47 mouse cellular contexts compared by ENCODE assay signal in the genomic region with DNA sequence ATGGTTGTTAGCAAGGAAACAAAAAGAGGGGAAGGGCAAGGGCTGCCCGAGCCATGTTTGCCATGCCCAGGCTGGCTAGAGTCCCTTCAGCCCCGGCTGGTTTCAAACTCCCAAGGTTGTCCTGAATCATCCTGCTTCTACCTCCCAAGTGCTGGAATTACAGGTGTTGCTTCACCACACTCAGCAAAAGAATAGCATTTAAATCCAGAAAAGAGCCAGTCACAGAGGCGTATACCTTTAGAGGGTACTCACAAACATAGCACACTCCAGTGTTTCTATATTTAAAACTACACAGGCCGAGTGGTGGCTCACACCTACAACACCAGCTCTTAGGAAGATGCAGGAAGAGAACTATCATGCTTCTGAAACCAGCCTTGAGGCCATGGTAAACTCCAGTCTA. TPM values are rescaled to one million over a fixed set of nuclear protein-coding genes. Genes with fewer than 3 reads are reported as not detected.
"Had no signal": no experiment of that assay in that cellular context is flagged by ENCODE, and none has a peak within 500 bp of the region (broad histone marks: within the 10 kb centered on the region; RNA-seq: fewer than 3 reads in every experiment).

No protein-coding gene starts in this region.

- H3K9me3 ChIP-seq: limb, embryonic 10.5 days; limb, embryonic 12.5 days; limb, embryonic 13.5 days; limb, embryonic 15.5 days; liver, embryonic 12.5 days; liver, embryonic 13.5 days; liver, embryonic 15.5 days; lung, embryonic 15.5 days; midbrain, embryonic 10.5 days; midbrain, embryonic 12.5 days; midbrain, embryonic 13.5 days; midbrain, embryonic 15.5 days; neural tube, embryonic 12.5 days had no signal

- H3K36me3 ChIP-seq: limb, embryonic 10.5 days; limb, embryonic 12.5 days; limb, embryonic 13.5 days; limb, embryonic 15.5 days; liver, embryonic 12.5 days; liver, embryonic 13.5 days; liver, embryonic 15.5 days; lung, embryonic 15.5 days; midbrain, embryonic 10.5 days; midbrain, embryonic 12.5 days; midbrain, embryonic 13.5 days; midbrain, embryonic 15.5 days; neural tube, embryonic 12.5 days had no signal

- ATAC-seq: liver, embryonic 12.5 days; liver, postnatal 0 days; midbrain, embryonic 13.5 days; midbrain, embryonic 15.5 days; midbrain, embryonic 16.5 days had no signal

- H3K4me2 ChIP-seq: limb, embryonic 12.5 days; limb, embryonic 13.5 days; limb, embryonic 15.5 days; liver, embryonic 11.5 days; liver, embryonic 12.5 days; liver, embryonic 13.5 days; liver, embryonic 15.5 days; lung, embryonic 14.5 days; lung, embryonic 15.5 days; midbrain, embryonic 11.5 days; midbrain, embryonic 12.5 days; midbrain, embryonic 13.5 days; midbrain, embryonic 15.5 days; neural tube, embryonic 12.5 days had no signal

- DNase-seq: left cerebral cortex, postnatal 4 days; liver; liver, embryonic 13.5 days; liver, postnatal 0 days; lung, adult 18-20 months; lung, adult 2 months; lung, embryonic 14.5 days; lung, postnatal 10 days; lung, postnatal 14 days; lung, postnatal 36 days; lung, postnatal 4 days; midbrain, embryonic 14.5 days had no signal

- H3K4me1 ChIP-seq: limb, embryonic 10.5 days; limb, embryonic 12.5 days; limb, embryonic 13.5 days; limb, embryonic 15.5 days; lung, embryonic 15.5 days; midbrain, embryonic 10.5 days; midbrain, embryonic 12.5 days; midbrain, embryonic 13.5 days; midbrain, embryonic 15.5 days; neural tube, embryonic 12.5 days had no signal

- H3K27ac ChIP-seq: limb, embryonic 10.5 days; limb, embryonic 12.5 days; limb, embryonic 13.5 days; limb, embryonic 15.5 days; liver, embryonic 12.5 days; liver, embryonic 13.5 days; liver, embryonic 14.5 days; liver, embryonic 15.5 days; lung, embryonic 15.5 days; macrophage; midbrain, embryonic 10.5 days; midbrain, embryonic 12.5 days; midbrain, embryonic 13.5 days; midbrain, embryonic 15.5 days; neural tube, embryonic 12.5 days had no signal

- H3K4me3 ChIP-seq: limb, embryonic 10.5 days; limb, embryonic 12.5 days; limb, embryonic 13.5 days; limb, embryonic 15.5 days; liver, embryonic 12.5 days; liver, embryonic 13.5 days; liver, embryonic 15.5 days; lung, embryonic 15.5 days; megakaryocyte, embryonic 14.5 days; midbrain, embryonic 10.5 days; midbrain, embryonic 12.5 days; midbrain, embryonic 13.5 days; midbrain, embryonic 15.5 days; myocyte; neural tube, embryonic 12.5 days had no signal

- H3K9ac ChIP-seq: limb, embryonic 12.5 days; limb, embryonic 13.5 days; limb, embryonic 15.5 days; liver, embryonic 12.5 days; liver, embryonic 13.5 days; liver, embryonic 14.5 days; liver, embryonic 15.5 days; liver, postnatal 0 days; lung, embryonic 14.5 days; lung, embryonic 15.5 days; midbrain, embryonic 12.5 days; midbrain, embryonic 13.5 days; midbrain, embryonic 15.5 days; neural tube, embryonic 12.5 days had no signal

- H3K27me3 ChIP-seq: limb, embryonic 12.5 days; limb, embryonic 13.5 days; limb, embryonic 15.5 days; liver, embryonic 12.5 days; liver, embryonic 13.5 days; liver, embryonic 15.5 days; lung, embryonic 15.5 days; midbrain, embryonic 12.5 days; midbrain, embryonic 13.5 days; midbrain, embryonic 15.5 days; neural tube, embryonic 12.5 days had no signal

RNA-seq across cellular contexts. Expression of gene 1700102P08Rik, which starts 16.9 kb away (rescaled TPM):
- total RNA-seq: liver, adult 2 months had no signal
- polyA plus RNA-seq: liver, adult 2 months; macrophage had no signal

RNA-seq across cellular contexts. Expression of gene Ccdc36, which starts 18.7 kb away (rescaled TPM):
- total RNA-seq: liver, adult 2 months; megakaryocyte-erythroid progenitor cell, adult 5-6 weeks; monocyte, adult 5-6 weeks had no signal
- polyA plus RNA-seq: liver, adult 2 months; lung, adult 2 months; macrophage; myocyte had no signal

RNA-seq across cellular contexts. Expression of gene BC048562, which starts 26.7 kb away (rescaled TPM):
- total RNA-seq: left cerebral cortex, adult 8-10 months; left cerebral cortex, postnatal 10 days; left cerebral cortex, postnatal 14 days; left cerebral cortex, postnatal 25 days; left cerebral cortex, postnatal 36 days; left cerebral cortex, postnatal 4 days; liver, adult 2 months; megakaryocyte progenitor cell, adult 5-6 weeks; megakaryocyte, adult 5-6 weeks; megakaryocyte-erythroid progenitor cell, adult 5-6 weeks; midbrain, postnatal 0 days; monocyte, adult 5-6 weeks had no signal
- polyA plus RNA-seq: limb, embryonic 10.5 days; limb, embryonic 11.5 days; limb, embryonic 12.5 days; limb, embryonic 13.5 days; limb, embryonic 14.5 days; limb, embryonic 15.5 days; liver, adult 2 months; liver, embryonic 11.5 days; liver, embryonic 12.5 days; liver, embryonic 13.5 days; liver, embryonic 14.5 days; liver, embryonic 15.5 days; liver, embryonic 16.5 days; liver, postnatal 0 days; lung, adult 2 months; lung, embryonic 14.5 days; lung, embryonic 15.5 days; lung, embryonic 16.5 days; macrophage; midbrain, embryonic 10.5 days; midbrain, embryonic 11.5 days; midbrain, embryonic 12.5 days; midbrain, embryonic 13.5 days; midbrain, embryonic 14.5 days; midbrain, embryonic 15.5 days; midbrain, embryonic 16.5 days; midbrain, postnatal 0 days; myocyte; neural tube, embryonic 11.5 days; neural tube, embryonic 12.5 days had no signal
